Mouse (Mus musculus) neutrophil, adult 65 days (primary cell): ENCODE measurements around the gene Gm4070. TPM values are rescaled to one million over a fixed set of nuclear protein-coding genes. Genes with fewer than 3 reads are reported as not detected.

ENCODE experiments used
- total RNA-seq: library from RNA; stranded (reverse); gene quantifications from 2 replicates; pipeline ENCODE4 v1.2.4, GENCODE M21; 2023

Gene Gm4070
- 13.4 and 20.4 TPM in 2 replicates for total RNA-seq

DNA sequence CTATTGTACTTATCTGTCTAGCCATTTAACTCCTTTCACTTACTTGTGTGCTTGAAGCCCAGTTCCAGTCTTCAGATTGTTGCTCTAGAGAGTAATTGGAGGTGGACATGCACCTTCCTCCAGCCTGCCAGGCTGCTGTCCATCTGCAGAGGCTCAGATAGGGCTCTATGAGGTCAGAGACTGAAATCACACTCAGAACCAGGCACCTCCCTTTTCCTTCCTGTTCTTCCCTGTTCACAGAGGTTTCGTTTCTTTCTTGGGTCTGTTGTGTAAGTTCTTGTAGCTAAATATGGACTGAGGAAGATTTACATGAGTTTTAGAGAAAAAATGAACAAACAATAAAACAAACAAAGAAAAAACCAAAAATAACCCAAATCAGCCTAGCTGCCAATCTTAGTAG lies at the start of gene Gm4070:
Gene Gm4070, minus strand, starts transcription at position 156 of the 400 bp plus-strand sequence.

Other genes starting within 250 kb of the Gm4070 start
- 137 and 144 TPM in 2 replicates for gene Ilk, start 217.4 kb downstream of the Gm4070 start, total RNA-seq
- gene Rrp8, start 216.6 kb downstream of the Gm4070 start, total RNA-seq, result 5.2 and 11.2 TPM in 2 replicates
- 95.8 and 99.8 TPM in 2 replicates for gene Taf10, start 209.6 kb downstream of the Gm4070 start, total RNA-seq
- gene Tpp1, start 201.7 kb downstream of the Gm4070 start, total RNA-seq, result 41.0 and 53.2 TPM in 2 replicates
- gene Dchs1, start 166.3 kb downstream of the Gm4070 start, total RNA-seq, result not detected in 2 replicates
- gene Mrpl17, start 142.9 kb downstream of the Gm4070 start, total RNA-seq, result 31.2 and 36.4 TPM in 2 replicates